Mouse (Mus musculus) embryonic facial prominence, embryonic 15.5 days (tissue): ENCODE results near the gene Epas1. TPM values are rescaled to one million over a fixed set of nuclear protein-coding genes. Genes with fewer than 3 reads are reported as not detected.
A peak's percentile ranks its signal among the peaks of the same experiment; 100 is the strongest.

Experiments used
- ATAC-seq: fragments of 200-750 bp; cut with Nextera tagmentation; 2 replicates; pipeline ENCODE4 v1.8.0; 2017; ENCODE audit warnings: low read depth, moderate TSS enrichment; ENCODE audit not compliant: insufficient number of reproducible peaks, low FRiP score, low TSS enrichment
- H3K27ac ChIP-seq: fragments of 300-500 bp; sonication (generic); replicated peaks from 2 replicates; pipeline ENCODE4 v1.5.1; 2015; ENCODE audit warnings: mild to moderate bottlenecking, inconsistent platforms
- H3K27me3 ChIP-seq: fragments of 300-500 bp; sonication (generic); 2 replicates; pipeline ENCODE4 v1.6.1; 2015; ENCODE audit warnings: inconsistent platforms
- H3K36me3 ChIP-seq: fragments of 300-500 bp; sonication (generic); 2 replicates; pipeline ENCODE4 v1.6.1; 2015; ENCODE audit warnings: mild to moderate bottlenecking, inconsistent platforms
- H3K4me1 ChIP-seq: fragments of 300-500 bp; sonication (generic); 2 replicates; pipeline ENCODE4 v1.6.1; 2015; ENCODE audit warnings: inconsistent platforms
- H3K4me2 ChIP-seq: fragments of 300-500 bp; sonication (generic); replicated peaks from 2 replicates; pipeline ENCODE4 v1.6.1; 2015; ENCODE audit warnings: mild to moderate bottlenecking, inconsistent platforms
- H3K4me3 ChIP-seq: fragments of 300-500 bp; sonication (generic); replicated peaks from 2 replicates; pipeline ENCODE4 v1.5.1; 2015; ENCODE audit warnings: mild to moderate bottlenecking, inconsistent platforms
- H3K9ac ChIP-seq: fragments of 300-500 bp; sonication (generic); 2 replicates; pipeline ENCODE4 v1.6.1; 2015; ENCODE audit warnings: inconsistent platforms
- H3K9me3 ChIP-seq: fragments of 300-500 bp; sonication (generic); replicated peaks from 2 replicates; pipeline ENCODE4 v1.6.1; 2016; ENCODE audit warnings: inconsistent platforms
- WGBS: fragments of 180-500 bp; shearing (Covaris S2); methylation state at CpG from one replicate; pipeline ENCODE4 v1.1.7; 2015; 5-methylcytosine and 5-hydroxymethylcytosine counted together
- polyA plus RNA-seq: library from polyadenylated mRNA; unstranded; fragments of >200 nt; fragmentation: Nextera tagmentation; extraction: Ambion mirVana; gene quantifications from 2 replicates; pipeline ENCODE4 v1.2.1, GENCODE M21; 2015

Gene Epas1
- polyA plus RNA-seq, 1 experiment from 2014 or later, result 9.8 TPM

- ATAC-seq, result no peak
- Histone ChIP-seq H3K9ac (no peak overlapping the region), H3K4me2 (no peak overlapping the region), H3K4me1 (no peaks in the 10 kb centered on the region), H3K27ac (no peak overlapping the region), H3K27me3 (no peaks in the 10 kb centered on the region), H3K36me3 (no peaks in the 10 kb centered on the region), H3K9me3 (no peaks in the 10 kb centered on the region), H3K4me3 (no peak overlapping the region)
- WGBS, result 84% methylated on average over 12 of the region's 12 CpGs
Measured at GRCm38 (mm10) chr17:86776538-86776937, 23.0 kb downstream of the Epas1 start.

GRCm38 (mm10) chr17:86778147-86778546 lies 24.6 kb downstream of the Epas1 start:
- no peak for ATAC-seq
- H3K9me3 ChIP-seq, result no peaks in the 10 kb centered on the region
- H3K27ac ChIP-seq, result no peak overlapping the region
- H3K4me1 ChIP-seq, result no peaks in the 10 kb centered on the region; the same call in 1 of the 2 replicates
- 94% methylated on average over 6 of the region's 6 CpGs for WGBS
- no peaks in the 10 kb centered on the region for H3K27me3 ChIP-seq
- no peaks in the 10 kb centered on the region for H3K36me3 ChIP-seq
- no peak overlapping the region for H3K4me3 ChIP-seq
- H3K4me2 ChIP-seq, result no peak overlapping the region
- no peak overlapping the region for H3K9ac ChIP-seq

- Histone ChIP-seq H3K36me3 (no peaks in the 10 kb centered on the region), H3K9me3 (no peaks in the 10 kb centered on the region), H3K4me1 (peaks cover 9% of the 10 kb centered on the region), H3K27me3 (no peaks in the 10 kb centered on the region), H3K4me2 (no peak overlapping the region), H3K4me3 (no peak overlapping the region), H3K27ac (no peak overlapping the region), H3K9ac (no peak overlapping the region)
- 63% methylated on average over 15 of the region's 15 CpGs for WGBS
- ATAC-seq, result no peak
Measured at GRCm38 (mm10) chr17:86779191-86780130, 26.0 kb downstream of the Epas1 start.

- Histone ChIP-seq H3K9me3 (no peaks in the 10 kb centered on the region), H3K27ac (no peak overlapping the region), H3K9ac (no peak overlapping the region), H3K4me3 (no peak overlapping the region), H3K36me3 (no peaks in the 10 kb centered on the region), H3K4me2 (no peak overlapping the region), H3K27me3 (no peaks in the 10 kb centered on the region), H3K4me1 (peaks cover 21% of the 10 kb centered on the region)
- no peak for ATAC-seq
- 63% methylated on average over 6 of the region's 6 CpGs for WGBS
Measured at GRCm38 (mm10) chr17:86780708-86781318, 27.3 kb downstream of the Epas1 start.

GRCm38 (mm10) chr17:86781755-86782400 lies 28.4 kb downstream of the Epas1 start:
- Histone ChIP-seq H3K4me3 (no peak overlapping the region), H3K36me3 (no peaks in the 10 kb centered on the region), H3K4me1 (peaks cover 32% of the 10 kb centered on the region), H3K27me3 (no peaks in the 10 kb centered on the region), H3K4me2 (no peak overlapping the region), H3K27ac (no peak overlapping the region), H3K9ac (no peak overlapping the region), H3K9me3 (no peaks in the 10 kb centered on the region)
- 64% methylated on average over 12 of the region's 12 CpGs for WGBS
- no peak for ATAC-seq

GRCm38 (mm10) chr17:86784405-86784977 lies 31.0 kb downstream of the Epas1 start:
- Histone ChIP-seq H3K9ac (no peak overlapping the region), H3K27me3 (no peaks in the 10 kb centered on the region), H3K4me1 (peaks cover 33% of the 10 kb centered on the region), H3K4me2 (no peak overlapping the region), H3K36me3 (no peaks in the 10 kb centered on the region), H3K4me3 (no peak overlapping the region), H3K9me3 (no peaks in the 10 kb centered on the region), H3K27ac (peak overlapping the region; percentile 29; the same call in 1 of the 2 replicates)
- 65% methylated on average over 10 of the region's 10 CpGs for WGBS
- ATAC-seq, result no peak

GRCm38 (mm10) chr17:86785612-86786011 lies 32.1 kb downstream of the Epas1 start:
- H3K9me3 ChIP-seq, result no peaks in the 10 kb centered on the region
- H3K9ac ChIP-seq, result no peak overlapping the region
- peak overlapping the region; percentile 29 for H3K27ac ChIP-seq
- 33% methylated on average over 7 of the region's 7 CpGs for WGBS
- no peaks in the 10 kb centered on the region for H3K27me3 ChIP-seq
- no peaks in the 10 kb centered on the region for H3K36me3 ChIP-seq
- H3K4me3 ChIP-seq, result no peak overlapping the region
- H3K4me1 ChIP-seq, result peaks cover 33% of the 10 kb centered on the region
- no peak for ATAC-seq
- H3K4me2 ChIP-seq, result peak overlapping the region; percentile 15

GRCm38 (mm10) chr17:86786496-86786895 lies 33.0 kb downstream of the Epas1 start:
- no peak for ATAC-seq
- Histone ChIP-seq H3K36me3 (no peaks in the 10 kb centered on the region), H3K27ac (peak overlapping the region; percentile 29; the same call in 1 of the 2 replicates), H3K4me1 (peaks cover 33% of the 10 kb centered on the region), H3K9ac (no peak overlapping the region), H3K9me3 (no peaks in the 10 kb centered on the region), H3K27me3 (no peaks in the 10 kb centered on the region), H3K4me2 (no peak overlapping the region), H3K4me3 (no peak overlapping the region)
- 72% methylated on average over 7 of the region's 7 CpGs for WGBS

- no peaks in the 10 kb centered on the region for H3K27me3 ChIP-seq
- H3K9ac ChIP-seq, result no peak overlapping the region
- H3K36me3 ChIP-seq, result no peaks in the 10 kb centered on the region
- H3K27ac ChIP-seq, result no peak overlapping the region
- H3K4me1 ChIP-seq, result peaks cover 33% of the 10 kb centered on the region
- no peak for ATAC-seq
- no peak overlapping the region for H3K4me3 ChIP-seq
- 47% methylated on average over 7 of the region's 7 CpGs for WGBS
- H3K4me2 ChIP-seq, result no peak overlapping the region
- no peaks in the 10 kb centered on the region for H3K9me3 ChIP-seq
Measured at GRCm38 (mm10) chr17:86787805-86788204, 34.3 kb downstream of the Epas1 start.

GRCm38 (mm10) chr17:86788316-86788715 lies 34.8 kb downstream of the Epas1 start:
- no peaks in the 10 kb centered on the region for H3K36me3 ChIP-seq
- ATAC-seq, result no peak
- peaks cover 33% of the 10 kb centered on the region for H3K4me1 ChIP-seq

GRCm38 (mm10) chr17:86791925-86792324 lies 38.4 kb downstream of the Epas1 start:
- H3K27me3 ChIP-seq, result no peaks in the 10 kb centered on the region
- WGBS, result 85% methylated on average over 8 of the region's 8 CpGs

More at GRCm38 (mm10) chr17:86788316-86788715, 34.8 kb downstream of the Epas1 start:
- Histone ChIP-seq H3K4me3 (no peak overlapping the region), H3K27ac (no peak overlapping the region), H3K9me3 (no peaks in the 10 kb centered on the region), H3K4me2 (no peak overlapping the region), H3K27me3 (no peaks in the 10 kb centered on the region), H3K9ac (no peak overlapping the region)
- 70% methylated on average over 6 of the region's 6 CpGs for WGBS

More at GRCm38 (mm10) chr17:86791925-86792324, 38.4 kb downstream of the Epas1 start:
- no peak overlapping the region for H3K4me3 ChIP-seq
- no peak for ATAC-seq
- H3K4me1 ChIP-seq, result peaks cover under 1% of the 10 kb centered on the region; the same call in 1 of the 2 replicates
- no peaks in the 10 kb centered on the region for H3K36me3 ChIP-seq
- H3K9ac ChIP-seq, result no peak overlapping the region
- no peak overlapping the region for H3K27ac ChIP-seq
- H3K9me3 ChIP-seq, result no peaks in the 10 kb centered on the region
- H3K4me2 ChIP-seq, result no peak overlapping the region
